Mouse (Mus musculus): ENCODE data around the gene Olfr1459.

Olfr1459 gene

DNA sequence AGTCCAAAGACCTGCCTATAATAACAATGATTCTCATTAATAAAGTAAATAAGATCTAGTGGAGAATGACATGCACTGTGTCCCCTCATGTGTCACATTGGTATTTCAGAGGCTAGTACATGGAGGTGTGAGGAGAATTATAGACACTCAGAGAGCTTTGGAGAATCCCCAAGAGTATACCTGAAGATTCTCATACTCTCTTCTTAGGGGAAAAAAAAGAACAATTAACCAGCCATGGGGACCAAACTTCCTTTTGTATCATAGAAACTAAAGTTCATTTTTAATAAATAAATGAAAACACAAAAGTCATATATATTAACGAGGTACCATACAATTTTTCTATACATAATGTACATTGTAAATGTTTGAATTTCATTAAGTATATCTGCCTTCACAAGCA lies at the start of gene Olfr1459:
Gene Olfr1459, minus strand, starts transcription at position 101 of the 400 bp plus-strand sequence.
- no peak for ATAC-seq (ENCODE audit: low TSS enrichment)

DNA sequence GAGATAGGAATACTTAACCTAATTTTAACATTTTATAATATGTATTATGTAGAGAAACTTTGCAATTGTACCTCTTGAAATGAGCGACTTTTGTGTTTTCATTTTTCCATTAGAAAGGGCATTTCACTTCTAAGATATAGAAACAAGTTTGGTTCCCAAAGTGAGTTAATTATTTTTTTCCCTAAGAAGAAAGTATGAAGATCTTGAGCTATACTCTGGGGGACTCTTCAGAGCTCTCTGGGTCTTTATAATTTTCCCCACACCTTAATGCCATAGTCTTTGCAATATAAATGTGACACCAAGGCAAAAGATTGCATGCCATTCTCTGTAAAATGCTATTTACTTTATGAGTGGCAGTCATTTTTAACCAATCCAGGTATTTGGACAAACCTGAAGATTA lies 36.1 kb upstream of the Olfr1459 start, which contains the start of gene Olfr1462:
Gene Olfr1462, plus strand, starts transcription at position 301 of the 400 bp plus-strand sequence.
- ATAC-seq (ENCODE audit: low TSS enrichment) = no peak

DNA sequence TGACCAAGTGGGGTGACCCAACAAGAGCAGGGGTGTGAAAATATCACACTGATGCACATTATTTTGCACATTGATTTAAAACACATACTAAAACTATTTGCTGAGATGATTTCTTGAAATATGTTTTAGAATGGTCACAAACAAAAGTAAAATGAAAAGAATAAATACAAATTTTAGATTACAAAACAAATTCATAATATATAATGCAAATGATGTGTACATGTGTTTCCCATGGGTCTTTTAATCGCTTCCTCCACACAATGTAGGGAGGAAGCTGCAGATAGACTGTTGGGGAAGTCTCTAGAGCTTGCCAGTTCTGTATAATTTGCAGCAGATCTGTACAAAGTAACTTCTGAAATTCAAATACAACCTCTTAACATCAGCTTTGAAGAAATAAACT lies 13.4 kb upstream of the Olfr1459 start, which contains the start of gene Olfr1461:
Gene Olfr1461, plus strand, starts transcription at position 301 of the 400 bp plus-strand sequence.
- ATAC-seq (ENCODE audit: low TSS enrichment) = no peak

DNA sequence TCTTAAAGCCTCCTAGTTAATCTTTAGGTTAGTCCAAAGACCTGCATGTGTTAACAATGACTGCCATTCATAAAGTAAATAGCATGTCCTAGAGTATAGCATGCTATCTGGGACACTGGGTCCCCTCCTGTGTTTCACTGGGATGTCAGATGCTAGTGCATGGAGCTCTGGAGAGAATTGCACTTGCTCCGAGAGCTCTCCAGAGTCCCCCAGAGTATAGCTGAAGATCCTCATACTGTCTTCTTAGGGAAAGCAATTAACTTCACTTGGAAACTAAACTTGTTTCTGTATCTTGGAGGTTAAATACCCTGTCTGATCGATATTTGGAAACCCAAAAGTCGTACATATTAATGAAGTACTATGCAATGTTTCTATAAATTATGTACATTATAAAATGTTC lies 42.7 kb downstream of the Olfr1459 start, which contains the start of gene Olfr1458:
Gene Olfr1458, minus strand, starts transcription at position 101 of the 400 bp plus-strand sequence.
- ATAC-seq (ENCODE audit: low TSS enrichment) = no peak

DNA sequence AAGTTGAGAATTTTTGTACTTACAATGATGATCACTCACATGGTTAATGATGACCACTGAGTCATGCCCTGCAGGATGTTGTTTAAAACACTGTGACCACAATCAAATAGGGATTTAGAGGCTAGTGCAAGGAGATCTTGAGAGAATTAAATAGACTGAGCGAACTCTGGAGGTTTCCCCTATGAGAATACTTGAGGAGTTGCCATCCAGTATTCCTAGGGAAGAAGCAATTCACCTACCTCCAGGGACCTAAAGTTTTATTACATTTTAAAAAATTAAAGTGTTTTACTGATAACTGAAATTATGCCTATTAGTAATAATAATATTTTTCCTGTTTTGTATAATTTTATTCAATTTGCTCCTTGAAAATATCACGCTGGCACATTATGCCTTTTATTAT lies 51.6 kb downstream of the Olfr1459 start, which contains the start of gene Olfr1457:
Gene Olfr1457, minus strand, starts transcription at position 101 of the 400 bp plus-strand sequence.
- no peak for ATAC-seq (ENCODE audit: low TSS enrichment)

DNA sequence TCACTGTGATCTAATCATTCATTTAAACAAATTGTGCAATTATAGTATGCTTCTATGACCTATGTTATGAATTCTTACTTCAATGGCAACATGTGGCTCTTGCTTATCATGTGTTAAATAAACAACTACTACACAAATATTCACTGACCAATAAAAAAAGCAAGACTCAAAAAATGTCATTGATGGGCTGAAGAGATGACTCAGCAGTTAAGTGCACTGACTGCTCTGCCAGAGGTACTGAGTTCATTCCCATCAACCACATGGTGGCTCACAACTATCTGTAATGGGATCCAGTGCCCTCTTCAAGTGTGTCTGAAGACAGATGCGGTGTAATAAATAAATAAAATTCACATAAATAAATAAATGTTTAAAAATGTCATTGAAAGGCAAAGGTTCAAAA lies 55.4 kb downstream of the Olfr1459 start:
- no peak for ATAC-seq (ENCODE audit: low TSS enrichment)

Measured in frontal cortex, adult (tissue).